Mouse (Mus musculus): ENCODE measurements around the gene Etv2. TPM values are rescaled to one million over a fixed set of nuclear protein-coding genes. Genes with fewer than 3 reads are reported as not detected.

The Etv2 gene
- total and polyA plus RNA-seq, 2 experiments from 2014 or later: not detected

DNA sequence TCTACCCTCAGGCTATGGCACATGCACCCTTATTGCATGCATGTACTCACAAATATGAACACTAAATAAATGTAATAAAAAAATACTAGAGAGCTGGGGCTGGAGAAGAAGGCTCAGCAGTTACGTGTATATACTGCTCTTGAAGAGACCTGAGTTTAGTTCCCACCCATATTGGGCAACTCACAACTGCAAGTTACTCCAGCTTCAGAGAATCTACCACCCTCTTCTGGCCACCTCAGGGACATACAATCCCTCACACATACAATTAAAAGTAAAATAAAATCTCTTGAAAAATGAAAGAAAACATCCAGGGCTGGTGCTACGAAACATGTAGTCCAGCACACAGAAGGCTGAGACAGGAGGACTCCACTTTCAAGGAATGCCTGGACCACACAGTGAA, 21.2 kb downstream of the Etv2 start:
- Histone ChIP-seq H3K27me3 (ENCODE audit: insufficient read depth, low read length) (no peaks in the 10 kb centered on the region), H3K4me2 (ENCODE audit: low read depth, low read length) (no peak overlapping the region), H3K9me3 (ENCODE audit: low read length) (no peaks in the 10 kb centered on the region), H3K36me3 (ENCODE audit: insufficient read depth, low read length) (peaks cover 15% of the 10 kb centered on the region; the same call in 1 of the 2 replicates), H3K27ac (no peak overlapping the region), H3K4me1 (ENCODE audit: insufficient read depth, low read length) (no peaks in the 10 kb centered on the region), H3K4me3 (ENCODE audit: low read length) (no peak overlapping the region), H3K9ac (replicated peaks; ENCODE audit: low read length) (no peak overlapping the region)
- peak; percentile 34 for TF ChIP-seq CTCF (IDR thresholded peaks at IDR 0.05; ENCODE audit: low read depth)
- 85% methylated on average over 2 of the region's 2 CpGs for WGBS
- ATAC-seq (no peak), DNase-seq (ENCODE audit: low spot score) (no peak)

- Histone ChIP-seq H3K9me3 (ENCODE audit: low read length) (no peaks in the 10 kb centered on the region), H3K27ac (no peak overlapping the region), H3K9ac (replicated peaks; ENCODE audit: low read length) (no peak overlapping the region), H3K4me1 (ENCODE audit: insufficient read depth, low read length) (no peaks in the 10 kb centered on the region), H3K27me3 (ENCODE audit: insufficient read depth, low read length) (no peaks in the 10 kb centered on the region), H3K4me3 (ENCODE audit: low read length) (no peak overlapping the region), H3K4me2 (ENCODE audit: low read depth, low read length) (no peak overlapping the region), H3K36me3 (ENCODE audit: insufficient read depth, low read length) (peaks cover 12% of the 10 kb centered on the region; the same call in 1 of the 2 replicates)
- peak; percentile 69 for DNase-seq (ENCODE audit: low spot score)
- TF ChIP-seq CTCF (IDR thresholded peaks at IDR 0.05; ENCODE audit: low read depth): peak; percentile 72
- no peak for ATAC-seq
- WGBS: 23% methylated on average over 14 of the region's 14 CpGs
Observed at GRCm38 (mm10) chr7:30613529-30614112, 22.0 kb downstream of the Etv2 start.

GRCm38 (mm10) chr7:30612654-30613402, 22.8 kb downstream of the Etv2 start, which contains the start of gene Upk1a:
Gene Upk1a, minus strand, starts transcription at chr7:30612847.
- Histone ChIP-seq H3K27ac (no peak within 1 kb of the TSS), H3K9me3 (ENCODE audit: low read length) (no peaks in the 10 kb centered on the region), H3K9ac (replicated peaks; ENCODE audit: low read length) (no peak within 1 kb of the TSS), H3K27me3 (ENCODE audit: insufficient read depth, low read length) (no peaks in the 10 kb centered on the region), H3K36me3 (ENCODE audit: insufficient read depth, low read length) (peaks cover 12% of the 10 kb centered on the region; the same call in 1 of the 2 replicates), H3K4me1 (ENCODE audit: insufficient read depth, low read length) (no peaks in the 10 kb centered on the region), H3K4me3 (ENCODE audit: low read length) (no peak within 1 kb of the TSS), H3K4me2 (ENCODE audit: low read depth, low read length) (no peak within 1 kb of the TSS)
- no peak for TF ChIP-seq CTCF (IDR thresholded peaks at IDR 0.05; ENCODE audit: low read depth)
- 85% methylated on average over 8 of the region's 8 CpGs for WGBS
- no peak for ATAC-seq
- no peak for DNase-seq (ENCODE audit: low spot score)

- WGBS: 66% methylated on average over 7 of the region's 7 CpGs
- Histone ChIP-seq H3K4me2 (ENCODE audit: low read depth, low read length) (no peak overlapping the region), H3K9me3 (ENCODE audit: low read length) (no peaks in the 10 kb centered on the region), H3K27me3 (ENCODE audit: insufficient read depth, low read length) (no peaks in the 10 kb centered on the region), H3K36me3 (ENCODE audit: insufficient read depth, low read length) (no peaks in the 10 kb centered on the region), H3K9ac (replicated peaks; ENCODE audit: low read length) (no peak overlapping the region), H3K27ac (no peak overlapping the region), H3K4me3 (ENCODE audit: low read length) (no peak overlapping the region), H3K4me1 (ENCODE audit: insufficient read depth, low read length) (no peaks in the 10 kb centered on the region)
- ATAC-seq (no peak), DNase-seq (ENCODE audit: low spot score) (no peak)
- no peak for TF ChIP-seq CTCF (IDR thresholded peaks at IDR 0.05; ENCODE audit: low read depth)
Observed at GRCm38 (mm10) chr7:30610043-30610442, 25.6 kb downstream of the Etv2 start.

- Histone ChIP-seq H3K4me2 (ENCODE audit: low read depth, low read length) (no peak overlapping the region), H3K4me1 (ENCODE audit: insufficient read depth, low read length) (no peaks in the 10 kb centered on the region), H3K9ac (replicated peaks; ENCODE audit: low read length) (no peak overlapping the region; the same call in 1 of the 2 replicates), H3K4me3 (ENCODE audit: low read length) (no peak overlapping the region), H3K27ac (no peak overlapping the region), H3K36me3 (ENCODE audit: insufficient read depth, low read length) (no peaks in the 10 kb centered on the region), H3K27me3 (ENCODE audit: insufficient read depth, low read length) (no peaks in the 10 kb centered on the region), H3K9me3 (ENCODE audit: low read length) (no peaks in the 10 kb centered on the region)
- DNase-seq (ENCODE audit: low spot score) (no peak), ATAC-seq (no peak)
- 55% methylated on average over 14 of the region's 16 CpGs for WGBS
- TF ChIP-seq CTCF (IDR thresholded peaks at IDR 0.05; ENCODE audit: low read depth): no peak
Observed at GRCm38 (mm10) chr7:30608476-30608875, 27.2 kb downstream of the Etv2 start.

GRCm38 (mm10) chr7:30607706-30608309, 27.8 kb downstream of the Etv2 start:
- peak; percentile 66 for DNase-seq (ENCODE audit: low spot score)
- H3K9ac ChIP-seq (replicated peaks; ENCODE audit: low read length): no peak overlapping the region; the same call in 1 of the 2 replicates
- no peaks in the 10 kb centered on the region for H3K4me1 ChIP-seq (ENCODE audit: insufficient read depth, low read length)
- H3K36me3 ChIP-seq (ENCODE audit: insufficient read depth, low read length): no peaks in the 10 kb centered on the region
- peak; percentile 67 for TF ChIP-seq CTCF (IDR thresholded peaks at IDR 0.05; ENCODE audit: low read depth)
- WGBS: 27% methylated on average over 8 of the region's 8 CpGs
- H3K27me3 ChIP-seq (ENCODE audit: insufficient read depth, low read length): no peaks in the 10 kb centered on the region
- no peak overlapping the region for H3K27ac ChIP-seq
- no peak overlapping the region for H3K4me2 ChIP-seq (ENCODE audit: low read depth, low read length)
- H3K9me3 ChIP-seq (ENCODE audit: low read length): no peaks in the 10 kb centered on the region
- H3K4me3 ChIP-seq (ENCODE audit: low read length): no peak overlapping the region
- ATAC-seq: peak; percentile 56; the same call in 1 of the 2 replicates
